Mouse (Mus musculus) embryonic facial prominence, embryonic 11.5 days (tissue): ENCODE measurements around the gene Amh. TPM values are rescaled to one million over a fixed set of nuclear protein-coding genes. Genes with fewer than 3 reads are reported as not detected.
A peak's percentile ranks its signal among the peaks of the same experiment; 100 is the strongest.

Experiments
- ATAC-seq: fragments of 200-750 bp; cut with Nextera tagmentation; replicated peaks from 2 replicates; pipeline ENCODE4 v1.8.0; 2017; ENCODE audit warnings: low read depth; ENCODE audit not compliant: insufficient number of reproducible peaks, low FRiP score, low TSS enrichment
- DNase-seq: peaks from one replicate; pipeline ENCODE4 v3.0.0-alpha.2; 2015; ENCODE audit warnings: low spot score
- H3K27ac ChIP-seq: fragments of 300-500 bp; sonication (generic); replicated peaks from 2 replicates; pipeline ENCODE4 v1.5.1; 2014; ENCODE audit warnings: mild to moderate bottlenecking, low read depth, low read length, control low read depth
- H3K27me3 ChIP-seq: fragments of 300-500 bp; sonication (generic); 2 replicates; pipeline ENCODE4 v1.6.1; 2014; ENCODE audit warnings: mild to moderate bottlenecking, low read length, moderate library complexity, mixed read lengths; ENCODE audit not compliant: control insufficient read depth, insufficient read depth
- H3K36me3 ChIP-seq: fragments of 300-500 bp; sonication (generic); replicated peaks from 2 replicates; pipeline ENCODE4 v1.6.1; 2014; ENCODE audit warnings: low read depth, mild to moderate bottlenecking, low read length, moderate library complexity, mixed read lengths; ENCODE audit not compliant: control insufficient read depth, insufficient read depth
- H3K4me1 ChIP-seq: fragments of 300-500 bp; sonication (generic); 2 replicates; pipeline ENCODE4 v1.6.1; 2014; ENCODE audit warnings: low read length, mixed read lengths; ENCODE audit not compliant: control insufficient read depth, insufficient read depth
- H3K4me2 ChIP-seq: fragments of 300-500 bp; sonication (generic); 2 replicates; pipeline ENCODE4 v1.6.1; 2014; ENCODE audit warnings: low read depth, mild to moderate bottlenecking, control low read depth, low read length, moderate library complexity
- H3K4me3 ChIP-seq: fragments of 300-500 bp; sonication (generic); 2 replicates; pipeline ENCODE4 v1.5.1; 2014; ENCODE audit warnings: low read depth, low read length, control low read depth
- H3K9ac ChIP-seq: fragments of 300-500 bp; sonication (generic); replicated peaks from 2 replicates; pipeline ENCODE4 v1.6.1; 2014; ENCODE audit warnings: mild to moderate bottlenecking, control low read depth, low read length
- H3K9me3 ChIP-seq: fragments of 300-500 bp; sonication (generic); replicated peaks from 2 replicates; pipeline ENCODE4 v1.6.1; 2016; ENCODE audit warnings: mild to moderate bottlenecking, low read length, inconsistent platforms, mixed read lengths; ENCODE audit not compliant: control insufficient read depth
- WGBS: fragments of 180-500 bp; shearing (Covaris S2); extraction: QIAGEN DNeasy Blood & Tissue Kit; methylation state at CpG from one replicate; pipeline ENCODE4 v1.1.7; 2014; 5-methylcytosine and 5-hydroxymethylcytosine counted together
- microRNA counts: library from miRNA; unstranded; fragments of <30 nt; microRNA quantifications from one replicate; lab custom pipeline; 2016
- microRNA-seq: library from miRNA; unstranded; fragments of <30 nt; microRNA quantifications from one replicate; pipeline ENCODE4, GENCODE M21; 2016; ENCODE audit warnings: borderline number of aligned reads
- polyA plus RNA-seq: library from polyadenylated mRNA; unstranded; fragments of >200 nt; fragmentation: Nextera tagmentation; extraction: Ambion mirVana; gene quantifications from 2 replicates; pipeline ENCODE4 v1.2.1, GENCODE M21; 2014

The Amh gene
- polyA plus RNA-seq, 1 experiment from 2014 or later: not detected

DNA sequence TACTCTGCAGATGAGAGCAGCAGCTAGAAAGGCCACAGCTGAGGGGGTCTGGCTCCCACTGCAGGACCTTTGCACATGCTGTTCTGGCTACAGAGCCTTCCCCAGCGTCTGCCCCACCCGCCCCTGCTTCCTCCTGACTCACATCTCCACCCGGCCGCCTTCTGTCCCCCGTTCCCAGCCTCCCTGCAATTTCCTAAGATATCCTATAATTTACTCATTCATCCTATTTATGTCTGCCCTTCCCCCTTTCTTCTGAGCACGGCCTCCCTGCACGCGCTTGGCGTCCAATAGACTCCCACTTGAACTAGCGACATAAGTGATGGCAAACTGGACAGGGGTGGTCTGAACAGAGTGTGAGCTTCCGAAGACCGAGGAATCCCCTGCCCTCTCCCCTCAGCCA lies 40.7 kb downstream of the Amh start:
- WGBS: 76% methylated on average over 12 of the region's 12 CpGs
- Histone ChIP-seq H3K36me3 (no peaks in the 10 kb centered on the region; the same call in 1 of the 2 replicates), H3K4me1 (no peaks in the 10 kb centered on the region), H3K9me3 (no peaks in the 10 kb centered on the region), H3K4me2 (no peak overlapping the region), H3K4me3 (no peak overlapping the region), H3K27me3 (peaks cover 30% of the 10 kb centered on the region), H3K27ac (no peak overlapping the region), H3K9ac (no peak overlapping the region)
- ATAC-seq (no peak), DNase-seq (no peak)

DNA sequence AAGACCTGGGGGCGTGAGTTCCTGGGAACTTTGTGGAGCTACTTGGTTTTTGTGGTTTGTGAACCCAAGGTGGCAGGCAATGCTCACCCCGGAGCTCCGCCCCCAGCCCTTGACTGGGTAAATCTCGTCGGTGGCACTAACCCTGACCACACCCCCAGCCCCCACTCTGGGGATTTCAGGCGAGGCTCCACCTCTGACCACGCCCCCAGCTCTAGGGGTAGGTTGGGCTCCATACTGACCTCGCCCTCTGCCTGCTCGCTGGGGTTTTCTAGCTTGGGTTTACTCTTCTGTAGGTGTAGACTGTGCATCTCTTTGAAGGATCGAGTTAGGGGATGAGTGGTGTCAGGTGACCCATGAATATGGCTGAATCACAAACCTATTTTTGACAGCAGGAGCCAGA lies 43.5 kb downstream of the Amh start:
- ATAC-seq (no peak), DNase-seq (peak; percentile 45)
- no peak overlapping the region for H3K4me2 ChIP-seq
- no peaks in the 10 kb centered on the region for H3K9me3 ChIP-seq
- H3K27ac ChIP-seq: no peak overlapping the region
- H3K36me3 ChIP-seq: peaks cover 4% of the 10 kb centered on the region
- no peaks in the 10 kb centered on the region for H3K4me1 ChIP-seq
- no peak overlapping the region for H3K4me3 ChIP-seq
- no peak overlapping the region for H3K9ac ChIP-seq
- 10% methylated on average over 10 of the region's 10 CpGs for WGBS
- peaks cover 18% of the 10 kb centered on the region for H3K27me3 ChIP-seq

DNA sequence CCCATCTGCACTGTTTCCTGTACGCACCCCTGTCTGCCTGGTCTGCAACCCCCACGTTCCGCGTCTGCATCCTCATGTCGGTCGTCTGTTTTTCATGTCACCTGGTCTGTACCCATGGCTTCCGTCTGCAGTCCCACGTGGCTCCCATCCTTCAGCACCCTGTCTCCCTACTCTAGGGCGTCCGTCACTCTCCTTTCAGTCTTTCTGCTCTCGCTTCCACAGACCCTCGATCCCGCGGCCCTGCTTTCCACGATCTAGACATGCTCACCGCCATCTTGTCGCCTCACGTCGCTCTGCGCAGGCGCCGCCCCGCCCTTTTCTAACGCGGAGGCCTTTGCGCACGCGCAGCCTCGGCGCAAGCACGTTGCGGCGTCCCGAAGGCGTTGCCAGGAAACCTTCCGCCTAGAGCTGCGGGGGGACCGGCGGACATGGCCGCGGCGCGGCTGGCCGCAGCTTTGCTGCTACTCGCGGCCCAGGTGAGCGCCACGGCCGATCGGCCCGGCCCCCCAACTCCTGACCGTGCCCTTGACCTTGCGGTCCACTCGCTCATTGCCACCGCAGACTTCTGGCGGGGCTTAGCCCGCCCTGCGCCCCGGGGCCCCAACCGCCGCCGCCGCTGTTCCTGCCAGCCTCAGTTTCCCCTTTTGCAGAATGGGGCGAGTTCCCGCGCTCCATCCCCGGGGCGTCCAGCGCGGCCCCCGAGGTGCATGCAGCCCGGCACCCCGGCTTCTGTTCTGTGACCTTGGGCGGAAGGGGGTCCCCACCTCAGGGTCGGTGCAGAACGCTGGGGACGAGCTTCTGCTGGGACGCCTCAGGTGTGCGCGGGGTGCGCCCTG lies 50.1 kb downstream of the Amh start, which contains the start of the genes Lsm7 and Sppl2b:
TSS of gene Lsm7 (minus strand) at position 297 of the 836 bp plus-strand sequence.
TSS of gene Sppl2b (plus strand) at position 363 of the 836 bp plus-strand sequence.
- Histone ChIP-seq H3K4me1 (peaks cover 3% of the 10 kb centered on the region; the same call in 1 of the 2 replicates), H3K9me3 (no peaks in the 10 kb centered on the region), H3K36me3 (peaks cover 4% of the 10 kb centered on the region), H3K27me3 (no peaks in the 10 kb centered on the region), H3K4me3 (peak within 1 kb of the TSS; percentile 89), H3K9ac (peak within 1 kb of the TSS; percentile 87), H3K27ac (no peak within 1 kb of the TSS), H3K4me2 (peak within 1 kb of the TSS; percentile 95)
- DNase-seq: peak; percentile 97
- under 1% methylated on average over 77 of the region's 81 CpGs for WGBS
- peak; percentile 72 for ATAC-seq

GRCm38 (mm10) chr10:80855749-80856073 lies 50.7 kb downstream of the Amh start:
- H3K9ac ChIP-seq: peak overlapping the region; percentile 87
- H3K4me2 ChIP-seq: peak overlapping the region; percentile 95
- H3K9me3 ChIP-seq: no peaks in the 10 kb centered on the region
- H3K27ac ChIP-seq: no peak overlapping the region
- no peaks in the 10 kb centered on the region for H3K27me3 ChIP-seq
- peak overlapping the region; percentile 89 for H3K4me3 ChIP-seq
- peaks cover 4% of the 10 kb centered on the region for H3K36me3 ChIP-seq
- ATAC-seq (no peak; the same call in 1 of the 2 replicates), DNase-seq (no peak)
- peaks cover 3% of the 10 kb centered on the region; the same call in 1 of the 2 replicates for H3K4me1 ChIP-seq
- WGBS: 16% methylated on average over 11 of the region's 11 CpGs

DNA sequence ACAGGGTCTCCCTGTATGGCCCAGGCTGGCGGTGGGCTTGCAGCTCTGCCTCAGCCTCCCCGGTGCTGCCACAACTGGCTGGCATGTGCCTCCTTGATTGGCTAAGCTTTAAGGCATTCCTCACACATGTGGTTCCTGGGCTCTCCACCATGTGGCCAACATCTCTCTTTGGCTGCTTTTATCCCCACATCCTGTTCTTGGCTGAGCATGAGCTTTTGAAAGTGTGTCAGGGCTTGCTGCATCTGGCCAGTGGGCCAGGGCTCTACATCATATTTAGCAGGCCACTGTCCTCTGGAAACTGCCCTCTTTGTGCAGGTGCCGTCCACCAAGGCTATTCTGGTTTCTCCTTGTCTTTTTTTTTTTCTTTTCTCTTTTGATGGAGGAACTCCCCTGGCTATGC lies 51.2 kb downstream of the Amh start:
- no peaks in the 10 kb centered on the region for H3K9me3 ChIP-seq
- no peaks in the 10 kb centered on the region for H3K27me3 ChIP-seq
- ATAC-seq: no peak
- H3K4me1 ChIP-seq: peaks cover 3% of the 10 kb centered on the region; the same call in 1 of the 2 replicates
- WGBS: 51% methylated on average over 3 of the region's 3 CpGs
- H3K4me3 ChIP-seq: peak overlapping the region; percentile 89; the same call in 1 of the 2 replicates
- H3K27ac ChIP-seq: no peak overlapping the region
- peak overlapping the region; percentile 95 for H3K4me2 ChIP-seq
- H3K36me3 ChIP-seq: peaks cover 4% of the 10 kb centered on the region
- H3K9ac ChIP-seq: peak overlapping the region; percentile 18; the same call in 1 of the 2 replicates
- DNase-seq: peak; percentile 29

DNA sequence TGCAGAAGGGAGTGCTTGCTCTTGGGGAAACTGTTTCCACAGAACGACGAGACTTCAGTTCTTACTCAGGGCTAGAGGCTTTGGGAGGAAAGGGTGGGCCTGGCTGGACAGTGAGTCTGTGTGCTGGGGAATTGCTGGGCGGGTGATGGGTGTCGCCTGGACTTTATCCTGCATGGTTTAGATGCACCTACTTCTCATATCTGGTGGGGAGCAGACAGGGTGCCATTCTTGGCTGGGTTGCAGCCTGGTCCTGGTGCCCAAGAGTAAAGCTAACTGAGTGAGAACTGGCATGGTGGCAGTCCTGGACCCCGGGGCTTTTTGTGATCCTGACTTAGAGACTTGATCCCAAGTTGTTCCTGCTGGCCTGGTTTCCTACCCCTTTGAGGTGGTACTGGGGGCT lies 51.9 kb downstream of the Amh start:
- H3K9me3 ChIP-seq: no peaks in the 10 kb centered on the region
- H3K4me3 ChIP-seq: no peak overlapping the region
- peak overlapping the region; percentile 7 for H3K4me2 ChIP-seq
- no peak overlapping the region for H3K27ac ChIP-seq
- H3K36me3 ChIP-seq: peaks cover 4% of the 10 kb centered on the region; the same call in 1 of the 2 replicates
- DNase-seq: no peak
- no peak for ATAC-seq
- peaks cover 3% of the 10 kb centered on the region; the same call in 1 of the 2 replicates for H3K4me1 ChIP-seq
- WGBS: 67% methylated on average over 5 of the region's 5 CpGs
- H3K9ac ChIP-seq: peak overlapping the region; percentile 22; the same call in 1 of the 2 replicates
- H3K27me3 ChIP-seq: no peaks in the 10 kb centered on the region

MicroRNAs within 50 kb of the gene (microRNA counts, 519-probe panel; counts per million panel counts)
- microRNA mmu-miR-1982 (lab: Ali Mortazavi, UCI): not detected

Small RNA genes within 50 kb of the gene (microRNA-seq; reads per million reads assigned to microRNA genes)
- gene Mir1982: 10.8 reads per million, percentile 12 among the genes with 10 or more reads in this experiment

Other genes with a start within 250 kb of the Amh start
- gene Rexo1, start 243.7 kb upstream of the Amh start, polyA plus RNA-seq: 17.1 and 20.6 TPM in 2 replicates
- 4.5 and 5.5 TPM in 2 replicates for gene Klf16, start 227.9 kb upstream of the Amh start, polyA plus RNA-seq
- gene Abhd17a, start 214.9 kb upstream of the Amh start, polyA plus RNA-seq: 94.8 and 111 TPM in 2 replicates
- gene Scamp4, start 202.4 kb upstream of the Amh start, polyA plus RNA-seq: 62.4 and 64.9 TPM in 2 replicates
- 5.7 and 5.8 TPM in 2 replicates for gene Adat3, start 202.4 kb upstream of the Amh start, polyA plus RNA-seq
- gene Gm49322, start 199.2 kb upstream of the Amh start, polyA plus RNA-seq: 1.4 and 1.5 TPM in 2 replicates
- 93.4 and 97.9 TPM in 2 replicates for gene Csnk1g2, start 182.4 kb upstream of the Amh start, polyA plus RNA-seq
- gene Btbd2, start 148.2 kb upstream of the Amh start, polyA plus RNA-seq: 53.5 and 56.3 TPM in 2 replicates
- 63.7 and 67.0 TPM in 2 replicates for gene Mknk2, start 127.1 kb upstream of the Amh start, polyA plus RNA-seq
- gene Mob3a, start 103.3 kb upstream of the Amh start, polyA plus RNA-seq: 42.3 and 45.0 TPM in 2 replicates
- 4.8 and 7.6 TPM in 2 replicates for gene Izumo4, start 103.1 kb upstream of the Amh start, polyA plus RNA-seq
- gene Ap3d1, start 63.0 kb upstream of the Amh start, polyA plus RNA-seq: 57.6 and 61.0 TPM in 2 replicates
- 13.8 and 16.6 TPM in 2 replicates for gene Dot1l, start 50.0 kb upstream of the Amh start, polyA plus RNA-seq
- gene Sf3a2, start 7.0 kb upstream of the Amh start, polyA plus RNA-seq: 92.6 and 93.9 TPM in 2 replicates
- 119 and 137 TPM in 2 replicates for gene Plekhj1, start 6.6 kb upstream of the Amh start, polyA plus RNA-seq
- 0.60 and 1.2 TPM in 2 replicates for gene Jsrp1, start 8.3 kb downstream of the Amh start, polyA plus RNA-seq
- gene Oaz1, start 21.4 kb downstream of the Amh start, polyA plus RNA-seq: 1,818 and 1,942 TPM in 2 replicates
- gene Lingo3, start 38.8 kb downstream of the Amh start, polyA plus RNA-seq: 0.49 and 0.67 TPM in 2 replicates
- gene Lsm7, start 50.0 kb downstream of the Amh start, polyA plus RNA-seq: 282 and 329 TPM in 2 replicates
- gene Sppl2b, start 50.0 kb downstream of the Amh start, polyA plus RNA-seq: 17.1 and 19.7 TPM in 2 replicates
- gene Tmprss9, start 66.6 kb downstream of the Amh start, polyA plus RNA-seq: 0.06 TPM in 2 replicates
- gene Timm13, start 95.7 kb downstream of the Amh start, polyA plus RNA-seq: 266 and 347 TPM in 2 replicates
- 18.4 and 19.4 TPM in 2 replicates for gene Lmnb2, start 113.0 kb downstream of the Amh start, polyA plus RNA-seq
- gene Gadd45b, start 124.8 kb downstream of the Amh start, polyA plus RNA-seq: 9.9 and 11.6 TPM in 2 replicates
- 4.8 and 5.4 TPM in 2 replicates for gene Gng7, start 209.7 kb downstream of the Amh start, polyA plus RNA-seq
- gene Diras1, start 220.4 kb downstream of the Amh start, polyA plus RNA-seq: 1.3 and 1.4 TPM in 2 replicates
- 6.7 and 7.2 TPM in 2 replicates for gene Slc39a3, start 232.2 kb downstream of the Amh start, polyA plus RNA-seq